In genomic region chr12:83301616-83302319, GRCm38 (mm10) we compare ENCODE assay signal across 10 mouse cellular contexts.
DNase-seq lines count a peak whose midpoint lies in the region; ATAC-seq lines count a peak whose summit lies in the region.
"Had no signal": no experiment of that assay in that cellular context is flagged by ENCODE, and none has a peak within 500 bp of the region (broad histone marks: within the 10 kb centered on the region; RNA-seq: fewer than 3 reads in every experiment).

No protein-coding gene starts in this region.

- peak; percentile 41 for DNase-seq in NIH3T3 (ENCODE audit: low read depth)
- DNase-seq in cerebellum, adult 9-10 months = peak; percentile 73
- DNase-seq in kidney, postnatal 25 days = peak; percentile 69 to 78
- DNase-seq in spleen, adult 18-20 months = no peak
- no peak for DNase-seq in urinary bladder, adult 18-20 months (ENCODE audit: low spot score in 2 of 2)
- no peak for DNase-seq in thymus, postnatal 10 days (ENCODE audit: low spot score in 2 of 2)

- H3K36me3 ChIP-seq in heart, embryonic 14.5 days (ENCODE audit: control insufficient read depth, insufficient read depth, low read length) = no peaks in the 10 kb centered on the region
- H3K36me3 ChIP-seq: liver, embryonic 15.5 days had no signal

- no peak overlapping the region for H3K4me2 ChIP-seq in heart, embryonic 14.5 days (ENCODE audit: low read length)
- H3K4me2 ChIP-seq: liver, embryonic 15.5 days had no signal

- no peak for ATAC-seq in heart, embryonic 14.5 days (ENCODE audit: insufficient number of reproducible peaks, insufficient read depth, low FRiP score, low read depth)
- ATAC-seq in granulocyte monocyte progenitor cell, adult 5-6 weeks (replicated peaks; ENCODE audit: poor library complexity, severe bottlenecking) = no peak
- ATAC-seq: Patski had no signal

- H3K27me3 ChIP-seq in heart, embryonic 14.5 days (ENCODE audit: control insufficient read depth, insufficient read depth, low read length) = no peaks in the 10 kb centered on the region
- H3K27me3 ChIP-seq: liver, embryonic 15.5 days had no signal

- WGBS in heart, embryonic 14.5 days = 63% methylated on average over 18 of the region's 18 CpGs

- no peak overlapping the region for H3K4me3 ChIP-seq in heart, embryonic 14.5 days (ENCODE audit: control insufficient read depth in 1 of 2, insufficient read depth in 1 of 2, low read depth in 1 of 2, low read length in 2 of 2)
- H3K4me3 ChIP-seq: liver, embryonic 15.5 days had no signal

- H3K27ac ChIP-seq in heart, embryonic 14.5 days (replicated peaks in 1 of 2; ENCODE audit: control insufficient read depth in 1 of 2, insufficient read depth in 1 of 2, low read depth in 2 of 2, low read length in 2 of 2) = peak overlapping the region in 1 of 2 experiments; percentile 83; a peak in 2 of 4 replicates
- H3K27ac ChIP-seq: liver, embryonic 15.5 days had no signal

- peaks cover 18 to 31% of the 10 kb centered on the region in 2 experiments for H3K4me1 ChIP-seq in heart, embryonic 14.5 days (ENCODE audit: control insufficient read depth in 2 of 2, insufficient read depth in 2 of 2, low read length in 2 of 2)
- H3K4me1 ChIP-seq: liver, embryonic 15.5 days had no signal

- H3K9ac ChIP-seq in heart, embryonic 14.5 days (ENCODE audit: low read length) = peak overlapping the region; percentile 21; the same call in 1 of the 2 replicates
- H3K9ac ChIP-seq: liver, embryonic 15.5 days had no signal

- H3K9me3 ChIP-seq in heart, embryonic 14.5 days (ENCODE audit: control insufficient read depth, low read length) = no peaks in the 10 kb centered on the region
- H3K9me3 ChIP-seq: liver, embryonic 15.5 days had no signal

Comparison
In these comparisons a context has a peak if more than half of its experiments do, and no peak if none do; other contexts are left out.
1. DNase-seq: peak in NIH3T3 (single experiment), cerebellum, adult 9-10 months (single experiment) and kidney, postnatal 25 days (2 of 2); none in spleen, adult 18-20 months (0 of 2), urinary bladder, adult 18-20 months (0 of 2) and thymus, postnatal 10 days (0 of 2).